Mouse (Mus musculus): ENCODE data around the gene Slc16a10.

The Slc16a10 gene

GRCm38 (mm10) chr10:40141864-40142523 lies at the start of gene Slc16a10:
Gene Slc16a10 (minus strand): TSS chr10:40142258.
- DNase-seq = peak; percentile 94 to 96

DNA sequence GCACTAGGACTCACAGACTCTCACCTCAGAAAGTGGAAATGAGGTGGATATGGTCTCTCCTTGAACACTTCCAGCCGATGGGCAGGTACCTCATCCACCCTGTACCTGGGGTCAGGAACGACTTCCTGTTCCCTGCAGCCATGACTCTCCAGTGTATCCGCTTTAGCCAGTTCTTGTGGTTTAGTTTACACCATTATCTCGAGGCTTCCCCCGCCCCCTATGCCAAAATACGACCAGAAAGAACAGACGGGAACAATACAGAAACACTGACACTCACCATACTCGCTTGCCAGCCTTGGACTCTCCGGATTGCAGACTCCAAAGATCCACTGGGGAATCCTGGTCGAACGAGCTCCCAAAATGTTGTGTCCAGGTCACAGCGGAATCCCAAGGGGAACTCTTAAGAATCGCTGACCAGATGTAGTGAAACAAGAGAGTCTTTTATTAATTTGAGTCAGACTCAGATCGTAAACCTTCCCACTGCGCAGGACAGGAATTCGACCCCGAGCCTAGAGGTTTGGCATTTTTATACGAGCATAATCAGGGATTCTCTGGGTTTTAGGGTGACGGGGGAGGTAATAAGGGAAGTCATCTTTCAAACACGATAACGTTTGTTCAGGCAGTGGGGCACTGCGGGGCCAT lies 49.4 kb upstream of the Slc16a10 start:
- no peak for DNase-seq

GRCm38 (mm10) chr10:40190871-40191270 lies 48.8 kb upstream of the Slc16a10 start:
- no peak for DNase-seq

- no peak for DNase-seq
Observed at GRCm38 (mm10) chr10:40189689-40190088, 47.6 kb upstream of the Slc16a10 start.

- DNase-seq = no peak
Observed at GRCm38 (mm10) chr10:40188831-40189230, 46.8 kb upstream of the Slc16a10 start.

GRCm38 (mm10) chr10:40185956-40186355 lies 43.9 kb upstream of the Slc16a10 start:
- no peak for DNase-seq

DNA sequence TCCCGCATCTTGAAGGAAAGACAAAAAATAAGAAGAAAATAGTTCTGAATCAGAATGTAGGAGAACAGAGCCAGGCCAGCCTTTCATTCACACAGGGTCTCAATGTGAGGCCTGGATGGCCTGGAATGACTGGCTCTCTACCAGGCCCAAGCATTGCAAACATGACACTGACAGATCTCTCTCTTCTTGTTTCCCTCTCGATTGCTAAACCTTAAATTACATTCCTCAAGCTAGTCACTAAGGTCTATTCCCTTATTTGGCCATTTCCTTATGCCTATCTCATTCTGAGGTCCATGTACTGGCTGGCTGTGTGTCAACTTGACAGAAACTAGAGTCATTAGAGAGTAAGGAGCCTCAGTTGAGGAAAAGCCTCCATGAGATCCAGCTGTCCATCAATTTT lies 38.0 kb upstream of the Slc16a10 start:
- DNase-seq = peak; percentile 16 to 33

DNA sequence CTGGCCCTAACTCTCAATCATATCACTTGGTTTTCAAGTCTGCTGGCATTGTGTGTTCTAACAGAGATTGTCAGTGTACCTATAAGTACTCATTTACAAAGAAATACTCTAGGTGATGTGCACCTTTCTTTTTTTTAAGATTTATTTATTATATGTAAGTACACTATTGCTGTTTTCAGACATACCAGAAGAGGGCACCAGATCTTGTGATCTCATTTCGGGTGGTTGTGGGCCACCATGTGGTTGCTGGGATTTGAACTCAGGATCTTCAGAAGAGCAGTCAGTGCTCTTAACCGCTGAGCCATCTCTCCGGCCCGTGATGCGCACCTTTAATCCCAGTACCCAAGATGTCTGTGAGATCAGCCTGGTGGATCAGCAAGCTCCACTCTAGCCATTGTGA lies 37.1 kb upstream of the Slc16a10 start:
- no peak for DNase-seq

DNA sequence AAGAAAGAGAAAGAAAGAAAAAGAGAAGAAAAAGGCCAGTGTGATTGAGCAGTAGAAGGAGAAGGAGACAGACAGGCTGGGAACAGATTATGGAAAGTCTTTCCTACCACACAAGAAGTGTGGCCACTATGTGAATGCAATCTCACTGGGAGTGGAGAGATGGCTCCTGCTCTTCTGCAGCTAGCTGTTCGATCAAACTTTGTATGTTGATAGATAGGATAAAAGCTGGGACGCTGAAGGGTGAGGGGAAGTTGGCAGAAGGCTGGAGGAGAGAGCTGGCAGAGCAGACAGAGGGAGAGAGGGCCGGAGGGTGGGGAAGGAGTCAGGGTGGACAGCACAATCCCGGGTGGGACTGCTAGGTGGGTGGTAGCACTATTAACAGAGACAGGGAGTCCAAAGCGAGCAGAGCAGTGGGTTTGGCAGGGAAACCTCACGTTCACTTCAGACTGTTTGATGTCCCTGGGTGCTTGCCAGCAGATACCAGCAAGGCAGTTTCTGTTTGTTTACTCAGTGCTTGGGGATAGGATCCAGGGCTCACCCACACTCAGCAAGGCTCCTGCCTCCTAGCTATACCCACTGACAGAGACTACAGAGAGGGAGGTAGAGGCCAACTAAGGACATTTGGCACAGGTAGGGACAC lies 35.4 kb upstream of the Slc16a10 start:
- peak; percentile 59 to 76 for DNase-seq

GRCm38 (mm10) chr10:40172136-40172535 lies 30.1 kb upstream of the Slc16a10 start:
- DNase-seq = no peak

GRCm38 (mm10) chr10:40171211-40171610 lies 29.2 kb upstream of the Slc16a10 start:
- DNase-seq = no peak

DNA sequence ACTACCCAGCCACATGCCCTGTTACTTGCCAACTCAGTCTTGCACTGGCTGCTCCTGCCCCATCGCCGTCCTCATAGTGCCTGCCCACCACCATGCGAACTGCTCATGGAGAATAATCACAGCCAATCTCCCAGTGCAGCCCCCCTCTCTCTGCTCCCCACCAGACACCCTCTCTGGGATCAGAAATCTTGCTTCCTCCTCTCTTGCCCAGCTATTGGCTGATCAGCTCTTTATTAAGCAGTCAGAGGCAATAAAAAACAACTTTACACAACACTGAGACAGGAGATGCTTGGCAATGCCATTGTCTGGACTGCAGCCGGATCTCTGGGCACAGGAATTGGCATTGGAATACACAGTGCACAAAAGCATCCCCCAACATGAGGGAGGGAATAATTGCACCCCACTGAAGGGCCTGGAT lies 28.1 kb upstream of the Slc16a10 start:
- DNase-seq = no peak

- DNase-seq = no peak
Observed at GRCm38 (mm10) chr10:40169566-40169965, 27.5 kb upstream of the Slc16a10 start.

DNA sequence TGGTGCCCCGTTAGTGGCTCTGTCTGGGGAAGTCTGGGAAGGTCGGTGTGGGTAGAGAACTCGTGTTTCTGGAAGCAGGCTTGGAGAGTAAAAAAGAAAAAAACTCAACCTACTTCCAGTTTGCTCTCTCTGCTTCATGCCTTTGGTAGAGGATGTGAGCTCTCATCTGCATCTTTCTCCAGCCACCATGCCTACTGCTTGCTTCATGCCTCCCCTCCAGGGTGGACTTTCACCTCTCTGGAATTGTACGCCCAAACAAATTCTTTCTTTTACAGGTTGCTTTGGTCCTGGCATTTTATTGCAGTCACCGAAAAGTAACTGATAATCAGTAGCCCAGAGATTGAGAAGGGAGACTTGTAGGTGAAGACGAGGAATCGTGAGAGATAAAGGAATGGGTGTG lies 27.0 kb upstream of the Slc16a10 start:
- DNase-seq = no peak

- DNase-seq = peak in 1 of 2 experiments; percentile 12
Observed at GRCm38 (mm10) chr10:40164421-40165386, 22.6 kb upstream of the Slc16a10 start.

DNA sequence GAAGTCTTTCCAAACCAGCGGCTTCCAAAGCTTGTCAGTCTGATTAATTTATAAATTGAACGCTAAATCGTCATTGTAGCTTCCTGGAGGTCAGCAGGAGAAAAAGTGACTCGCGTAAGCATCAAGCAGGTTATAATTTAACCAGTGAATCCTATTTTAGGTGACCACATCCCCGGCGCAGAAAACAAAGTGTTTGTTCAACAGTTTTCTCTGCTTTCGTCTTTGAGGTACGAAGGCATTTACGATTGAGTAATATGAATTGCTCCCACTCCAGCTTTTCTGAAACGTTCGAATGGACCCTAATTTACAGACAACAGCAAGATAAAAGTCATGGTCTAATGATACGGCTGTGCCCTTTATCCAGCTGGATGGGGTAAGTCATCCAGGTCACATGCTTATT lies 21.9 kb upstream of the Slc16a10 start:
- no peak for DNase-seq

- no peak for DNase-seq
Observed at GRCm38 (mm10) chr10:40163338-40163737, 21.3 kb upstream of the Slc16a10 start.

DNA sequence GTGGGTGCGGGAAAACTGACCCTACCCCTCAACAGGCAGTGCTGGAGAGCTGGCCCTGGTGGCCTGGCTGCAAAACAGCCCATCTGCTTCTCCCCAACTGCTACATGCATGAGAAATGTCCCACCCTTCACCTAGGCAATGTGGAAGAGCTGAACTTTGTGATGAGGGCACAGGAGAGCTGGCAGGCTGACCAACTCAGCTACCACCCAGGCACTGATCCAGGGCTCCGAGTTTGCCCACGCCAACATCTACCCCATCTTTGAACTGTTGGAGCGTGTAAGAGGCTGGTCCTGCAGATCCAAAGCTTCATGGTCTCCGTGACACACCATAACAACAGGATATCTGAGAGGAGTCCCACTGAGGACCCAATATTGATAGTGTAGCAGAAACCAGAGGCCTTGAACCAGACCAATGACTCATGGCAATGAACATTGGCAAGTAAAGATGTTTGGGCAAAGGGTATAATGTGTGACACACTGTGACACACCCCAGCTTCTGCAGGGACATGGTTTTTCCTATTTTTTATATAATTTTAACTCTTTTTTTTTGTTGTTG lies 19.7 kb upstream of the Slc16a10 start:
- DNase-seq = no peak

DNA sequence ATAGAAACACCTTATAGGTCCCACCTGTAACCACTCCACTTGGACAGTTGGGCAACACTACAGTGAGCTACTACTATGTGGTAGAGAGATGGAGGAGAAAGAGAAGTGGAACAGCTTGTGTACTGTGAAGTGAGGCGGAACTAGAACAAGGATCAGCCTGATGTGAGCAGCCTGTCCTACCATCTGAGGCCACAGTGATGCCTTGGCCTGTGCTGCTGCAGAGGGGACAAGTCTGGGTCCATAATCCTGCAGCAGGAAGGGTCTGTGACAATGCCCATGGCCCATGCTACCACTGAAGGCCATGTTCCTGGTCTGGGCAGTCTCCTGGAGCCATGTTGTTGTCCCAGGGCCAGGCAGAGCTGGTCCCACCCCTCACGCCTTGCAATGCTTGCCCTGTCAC lies 19.2 kb upstream of the Slc16a10 start:
- no peak for DNase-seq

DNA sequence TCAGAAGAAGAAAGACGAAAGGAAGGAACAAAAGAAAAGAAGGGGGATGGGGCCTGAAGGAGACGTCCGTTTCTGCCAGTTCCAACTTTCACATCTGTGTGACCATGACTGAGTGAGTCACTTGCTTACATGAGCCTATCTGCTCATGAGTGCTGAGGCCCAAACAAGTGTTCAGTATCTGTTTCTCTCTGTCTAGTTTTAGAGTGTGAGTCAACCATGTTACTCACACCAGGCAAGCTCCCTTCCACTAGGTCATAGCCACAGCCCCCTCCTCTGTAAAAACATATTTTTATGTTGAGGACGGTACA lies 10.4 kb upstream of the Slc16a10 start:
- DNase-seq = no peak

GRCm38 (mm10) chr10:40151852-40152549 lies 9.9 kb upstream of the Slc16a10 start:
- DNase-seq = no peak

DNA sequence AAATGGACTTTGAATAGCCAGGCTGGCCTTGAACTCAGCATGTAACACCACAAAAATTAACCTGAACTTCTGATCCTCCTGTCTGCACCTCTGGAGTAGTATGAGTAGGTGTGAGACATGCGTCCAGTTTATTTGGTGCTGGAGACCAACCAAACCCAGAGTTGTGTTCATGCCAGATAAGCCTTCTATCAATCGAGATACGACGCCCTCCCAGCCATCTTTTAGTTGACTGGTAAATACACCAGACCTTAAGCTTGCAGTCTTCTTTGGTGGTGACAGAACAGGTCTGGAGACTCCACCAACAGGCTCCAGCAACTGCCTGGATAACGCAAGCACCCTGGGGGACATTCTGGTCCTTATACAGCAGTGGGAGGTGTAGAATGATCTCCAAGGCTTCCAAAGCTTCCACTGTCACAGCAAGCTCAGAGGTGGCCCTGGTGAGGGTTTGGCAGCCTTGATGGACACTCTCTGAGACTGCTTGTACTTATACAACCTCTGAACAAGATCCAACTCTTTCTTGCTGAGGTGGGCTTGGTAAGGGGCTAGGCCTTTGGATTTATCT lies 7.6 kb upstream of the Slc16a10 start:
- DNase-seq = no peak
